Mouse (Mus musculus): Measurements from ENCODE around the gene Csrp1.

GRCm38 (mm10) chr1:135792143-135792939 is 72.5 kb downstream of the Csrp1 start:
- TF ChIP-seq POLR2A (IDR thresholded peaks at IDR 0.05; ENCODE audit: insufficient read depth, low read depth, low read length) = no peak
- TF ChIP-seq CTCF (IDR thresholded peaks at IDR 0.05; ENCODE audit: insufficient read depth, low read depth, low read length) = no peak

Data from olfactory bulb, adult 2 months (tissue).